Mouse (Mus musculus) heart, postnatal 10 days (tissue): ENCODE data around the gene Col13a1. TPM values are rescaled to one million over a fixed set of nuclear protein-coding genes. Genes with fewer than 3 reads are reported as not detected.

ENCODE experiments used
- DNase-seq, 2 experiments: peaks; one replicate each; pipeline ENCODE4 v3.0.0; 2021
- intact Hi-C: fragments of 180-260 bp; cut with DNase I; formaldehyde crosslinking; loops from one replicate; pipeline ENCODE4 v1.15.1; 2025
- total RNA-seq, 2 experiments: library from RNA; stranded (reverse); gene quantifications; 2 replicates each; pipeline ENCODE4 v1.2.3; 2021

Gene Col13a1
- total RNA-seq, 2 experiments from 2014 or later: 1.8 to 1.9 TPM

GRCm38 (mm10) chr10:61911770-61912169 lies 67.1 kb downstream of the Col13a1 start:
- no peak for DNase-seq
- intact Hi-C loops: no loop called here

GRCm38 (mm10) chr10:61909004-61909403 lies 69.9 kb downstream of the Col13a1 start:
- intact Hi-C loops: no loop called here
- no peak for DNase-seq

- intact Hi-C loops: no loop called here
- DNase-seq: peak; percentile 76 to 79
These were observed 72.7 kb downstream of the Col13a1 start for GRCm38 (mm10) chr10:61906226-61906625.

GRCm38 (mm10) chr10:61905308-61905707 lies 73.6 kb downstream of the Col13a1 start:
- DNase-seq: peak; percentile 48 to 58
- intact Hi-C loops: no loop called here

GRCm38 (mm10) chr10:61898116-61898515 lies 80.8 kb downstream of the Col13a1 start:
- no peak for DNase-seq
- intact Hi-C loops: no loop called here

- intact Hi-C loops: no loop called here
These were observed 84.3 kb downstream of the Col13a1 start for GRCm38 (mm10) chr10:61894564-61894963.

GRCm38 (mm10) chr10:61891138-61891537 lies 87.8 kb downstream of the Col13a1 start:
- intact Hi-C loops: no loop called here
- DNase-seq: no peak

More at GRCm38 (mm10) chr10:61894564-61894963, 84.3 kb downstream of the Col13a1 start:
- no peak for DNase-seq

GRCm38 (mm10) chr10:61890294-61890693 lies 88.6 kb downstream of the Col13a1 start:
- no peak for DNase-seq
- intact Hi-C loops: no loop called here

GRCm38 (mm10) chr10:61879427-61879826 lies 99.5 kb downstream of the Col13a1 start:
- intact Hi-C loops: no loop called here

GRCm38 (mm10) chr10:61877787-61878186 lies 101.1 kb downstream of the Col13a1 start:
- intact Hi-C loops: loop anchor here (1.0 to 2.0 kb wide), 5 partner anchors 39 to 305 kb away; no protein-coding TSS in a partner anchor

More at GRCm38 (mm10) chr10:61879427-61879826, 99.5 kb downstream of the Col13a1 start:
- DNase-seq: peak; percentile 10 to 25

GRCm38 (mm10) chr10:61869796-61870195 lies 109.1 kb downstream of the Col13a1 start:
- no peak for DNase-seq
- intact Hi-C loops: no loop called here

More at GRCm38 (mm10) chr10:61877787-61878186, 101.1 kb downstream of the Col13a1 start:
- DNase-seq: peak; percentile 72 to 87

- DNase-seq: no peak
- intact Hi-C loops: no loop called here
These were observed 112.8 kb downstream of the Col13a1 start for GRCm38 (mm10) chr10:61866045-61866580.

- intact Hi-C loops: no loop called here
- no peak for DNase-seq
These were observed 119.5 kb downstream of the Col13a1 start for GRCm38 (mm10) chr10:61859451-61859850.

- intact Hi-C loops: no loop called here
- DNase-seq: no peak
These were observed 123.7 kb downstream of the Col13a1 start for GRCm38 (mm10) chr10:61855139-61855675.

- intact Hi-C loops: no loop called here
- peak; percentile 48 to 65 for DNase-seq
These were observed 126.1 kb downstream of the Col13a1 start for GRCm38 (mm10) chr10:61852824-61853223.

- intact Hi-C loops: no loop called here
- DNase-seq: peak; percentile 56 to 60
These were observed 130.4 kb downstream of the Col13a1 start for GRCm38 (mm10) chr10:61848553-61848952.

- no peak for DNase-seq
- intact Hi-C loops: no loop called here
These were observed 133.4 kb downstream of the Col13a1 start for GRCm38 (mm10) chr10:61845476-61845875.

- no peak for DNase-seq
- intact Hi-C loops: no loop called here
These were observed 134.4 kb downstream of the Col13a1 start for GRCm38 (mm10) chr10:61844475-61844874.

- peak in 1 of 2 experiments; percentile 33 for DNase-seq
- intact Hi-C loops: no loop called here
These were observed 136.6 kb downstream of the Col13a1 start for GRCm38 (mm10) chr10:61842261-61842660.

- DNase-seq: no peak
- intact Hi-C loops: loop anchor here (2.0 to 5.0 kb wide), 4 partner anchors 37 to 343 kb away; no protein-coding TSS in a partner anchor
These were observed 139.6 kb downstream of the Col13a1 start for GRCm38 (mm10) chr10:61839326-61839725.

- intact Hi-C loops: loop anchor here (1.0 to 5.0 kb wide), 5 partner anchors 38 to 344 kb away; no protein-coding TSS in a partner anchor
- DNase-seq: peak; percentile 51 to 69
These were observed 140.1 kb downstream of the Col13a1 start for GRCm38 (mm10) chr10:61838769-61839168.

GRCm38 (mm10) chr10:61837286-61837685 lies 141.6 kb downstream of the Col13a1 start:
- no peak for DNase-seq
- intact Hi-C loops: loop anchor here (5.0 kb wide), 2 partner anchors 220 to 345 kb away; no protein-coding TSS in a partner anchor
